Mouse (Mus musculus): Measurements from ENCODE around the gene Apoa2. TPM values are rescaled to one million over a fixed set of nuclear protein-coding genes. Genes with fewer than 3 reads are reported as not detected.

The Apoa2 gene
- 2.0 and 3.7 TPM in 2 replicates for polyA plus RNA-seq (2012; rRNA removed; ENCODE audit: low replicate concordance)

DNA sequence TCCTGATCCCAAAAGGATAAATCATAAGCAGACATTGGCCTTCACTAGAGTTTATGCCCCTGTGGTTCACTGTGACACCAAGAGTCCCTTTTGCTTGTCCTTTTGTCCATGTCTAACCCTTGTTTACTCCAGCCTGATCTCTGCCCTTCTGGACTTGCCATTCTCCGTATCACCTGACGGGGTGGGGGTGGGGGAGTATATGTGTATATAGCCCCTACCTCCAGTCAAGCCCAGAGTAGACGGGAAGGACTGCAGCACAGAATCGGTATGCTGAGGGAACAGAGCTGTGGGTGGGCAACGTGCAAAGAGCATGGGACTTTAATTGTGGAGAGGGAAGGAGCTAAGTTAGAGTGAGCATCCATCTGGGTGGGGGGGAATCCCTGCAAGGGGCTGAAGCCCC is at the start of gene Apoa2:
Apoa2 (plus strand) TSS at position 198 of the 400 bp plus-strand sequence.

GRCm38 (mm10) chr1:171195887-171196397 is 28.9 kb upstream of the Apoa2 start, which contains the start of gene Pcp4l1:
Gene Pcp4l1 (minus strand): TSS chr1:171196268.

DNA sequence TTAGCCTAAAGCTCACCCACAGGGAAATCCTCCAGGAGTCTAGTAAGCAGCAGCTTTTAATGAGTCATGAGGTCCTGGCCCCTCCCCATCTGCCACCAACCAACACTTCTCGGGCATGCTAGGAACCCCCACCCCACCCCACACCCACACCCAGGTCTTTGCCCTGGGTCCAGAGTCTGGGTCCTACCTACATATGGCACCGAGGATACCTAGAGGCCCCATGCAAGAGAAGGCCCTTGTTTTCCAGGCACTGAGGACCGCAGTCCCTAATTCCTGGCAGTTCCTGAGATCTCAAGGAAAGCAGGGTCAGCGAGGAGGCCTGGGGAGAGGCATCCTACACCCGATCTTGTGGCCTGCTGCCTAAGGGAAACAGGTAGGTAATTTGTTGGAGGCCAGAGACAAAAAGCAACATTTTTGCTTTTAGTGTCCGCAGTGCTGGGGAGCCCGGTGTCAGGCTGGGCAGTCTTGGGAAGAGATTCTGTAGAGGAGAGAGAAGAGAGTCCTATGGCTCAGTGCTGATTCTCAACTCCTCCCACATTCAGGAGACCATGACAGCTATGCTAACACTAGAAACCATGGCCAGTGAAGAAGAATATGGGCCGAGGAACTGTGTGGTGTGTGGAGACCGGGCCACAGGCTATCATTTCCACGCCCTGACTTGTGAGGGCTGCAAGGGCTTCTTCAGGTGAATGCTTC is 10.9 kb upstream of the Apoa2 start, which contains the start of gene Nr1i3:
Nr1i3 (plus strand) TSS at position 170 of the 696 bp plus-strand sequence.

DNA sequence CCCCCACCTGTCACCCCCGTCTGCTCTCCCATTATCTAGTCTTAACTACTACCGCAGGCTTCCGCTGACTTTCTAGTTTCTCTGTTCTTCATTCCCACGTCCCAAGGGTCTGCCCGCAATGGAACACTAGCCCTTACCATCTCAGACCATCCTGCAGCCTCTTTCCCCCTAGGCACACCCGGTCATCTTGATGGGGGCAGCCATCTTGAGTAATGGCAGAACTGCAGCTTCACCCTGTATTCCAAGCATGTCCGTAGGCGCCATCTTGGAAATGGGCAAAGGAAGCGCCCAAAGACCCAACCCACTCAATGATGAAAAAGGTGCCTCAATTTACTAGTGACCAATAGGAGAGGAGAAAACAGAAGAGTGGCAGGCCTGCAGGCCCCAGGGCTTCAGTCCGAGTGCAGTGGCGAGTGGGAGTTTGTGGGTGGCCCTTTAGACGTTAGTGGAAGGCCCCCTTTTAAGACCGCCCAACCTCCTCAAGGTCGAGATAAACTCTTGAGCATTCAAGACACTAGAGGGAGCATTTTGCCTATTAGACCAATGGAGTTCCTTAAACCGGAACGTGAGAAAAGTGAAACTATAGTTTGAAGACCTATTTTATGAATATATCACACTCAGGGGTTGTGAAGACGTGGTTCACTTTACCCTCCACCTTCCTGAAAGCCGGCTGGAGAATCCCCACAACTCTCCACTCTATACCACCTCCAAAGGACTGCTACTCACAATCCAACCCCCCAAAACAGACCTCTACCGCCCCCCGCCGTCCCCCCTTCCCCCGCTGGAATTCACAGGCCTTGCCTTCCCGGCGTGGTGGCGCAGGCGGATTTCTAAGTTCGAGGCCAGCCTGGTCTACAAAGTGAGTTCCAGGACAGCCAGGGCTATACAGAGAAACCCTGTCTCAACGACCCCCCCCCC is 2.4 kb upstream of the Apoa2 start, which contains the start of gene Tomm40l:
Tomm40l (minus strand) TSS at position 277 of the 918 bp plus-strand sequence.

DNA sequence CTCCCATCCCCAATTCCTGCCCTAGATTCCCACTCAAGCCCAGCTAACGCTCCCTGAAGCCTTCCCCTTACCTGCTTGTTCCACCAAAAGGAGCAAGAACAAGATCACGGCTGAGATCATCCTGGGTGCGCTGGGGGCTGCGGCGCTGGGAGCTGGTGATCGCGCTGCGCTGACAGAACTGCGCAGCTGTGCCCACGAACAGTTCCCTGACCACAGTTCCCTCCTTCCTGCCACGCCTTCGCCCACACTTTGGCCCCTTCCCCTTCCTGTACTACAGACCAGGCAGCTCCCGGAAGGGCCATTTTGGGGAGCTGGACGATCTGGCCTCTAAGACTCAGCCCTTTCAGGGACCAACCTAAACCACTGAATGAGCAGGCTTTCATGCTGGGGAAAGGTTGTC is 9.3 kb downstream of the Apoa2 start, which contains the start of gene Fcer1g:
Fcer1g (minus strand) TSS at position 240 of the 400 bp plus-strand sequence.

DNA sequence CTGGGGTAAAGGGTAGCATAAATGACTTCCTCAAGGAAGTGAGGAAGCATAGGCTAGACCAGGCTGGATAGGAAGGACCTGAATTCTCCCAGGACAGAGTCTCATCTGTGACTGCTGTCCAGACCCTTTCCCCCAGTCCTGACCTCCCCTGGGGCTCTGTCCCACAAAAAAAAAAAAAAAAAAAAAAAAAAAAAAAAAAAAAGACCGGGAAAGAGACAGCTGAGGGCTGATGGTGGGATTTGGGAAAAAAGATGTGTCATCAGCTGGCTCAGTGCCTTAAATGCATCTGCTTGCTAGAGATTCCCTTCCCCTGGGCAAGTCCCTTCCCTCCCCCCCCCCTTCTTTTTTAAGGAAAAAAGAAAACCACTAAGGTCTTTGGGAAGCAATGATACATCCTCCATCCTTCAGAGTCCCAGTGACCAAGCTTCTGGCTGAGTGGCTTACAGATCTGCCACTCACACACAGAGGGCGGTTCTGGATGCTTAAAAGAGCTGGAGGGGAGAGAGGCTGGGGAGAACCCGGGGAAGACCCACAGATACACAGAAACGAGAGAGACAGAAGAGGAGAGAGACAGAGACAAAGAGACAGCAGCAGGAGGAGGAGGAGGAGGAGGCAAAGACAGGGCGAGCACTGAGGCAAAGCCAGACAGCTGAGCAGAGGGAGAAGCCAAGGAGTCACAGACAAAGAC is 25.2 kb downstream of the Apoa2 start, which contains the start of gene Adamts4:
Adamts4 (plus strand) TSS at position 509 of the 688 bp plus-strand sequence.

DNA sequence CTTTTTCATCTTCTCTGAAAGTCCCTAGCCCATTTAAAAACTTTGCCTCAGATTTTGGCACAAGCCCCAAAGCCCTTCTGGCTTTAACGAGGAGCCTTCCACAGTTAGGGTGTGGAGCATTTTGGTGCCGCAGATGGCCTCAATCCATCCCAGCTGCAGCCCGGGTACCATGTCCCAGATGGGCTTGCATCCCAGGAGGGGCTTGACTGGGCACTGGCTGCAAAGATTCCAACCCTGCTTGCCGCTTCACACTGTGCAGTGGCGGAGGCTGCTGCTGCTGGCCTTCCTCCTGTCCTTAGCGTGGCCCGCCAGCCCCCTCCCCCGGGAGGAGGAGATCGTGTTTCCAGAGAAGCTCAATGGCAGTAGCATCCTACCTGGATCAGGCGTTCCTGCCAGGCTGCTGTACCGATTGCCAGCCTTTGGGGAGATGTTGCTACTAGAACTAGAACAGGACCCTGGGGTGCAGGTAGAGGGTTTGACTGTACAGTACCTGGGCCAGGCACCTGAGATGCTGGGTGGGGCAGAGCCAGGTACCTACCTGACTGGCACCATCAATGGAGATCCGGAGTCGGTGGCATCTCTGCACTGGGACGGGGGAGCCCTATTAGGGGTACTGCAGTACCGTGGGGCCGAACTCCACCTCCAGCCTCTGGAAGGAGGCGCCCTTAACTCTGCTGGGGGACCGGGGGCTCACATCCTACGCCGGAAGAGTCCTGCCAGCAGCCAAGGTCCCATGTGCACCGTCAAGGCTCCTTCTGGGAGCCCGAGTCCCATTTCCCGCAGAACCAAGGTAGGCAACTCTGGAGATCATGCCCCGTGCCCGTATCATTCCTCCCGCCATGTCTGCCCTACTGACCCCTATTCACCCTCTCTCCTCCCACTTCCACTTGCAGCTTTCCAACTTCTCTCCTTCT is 26.1 kb downstream of the Apoa2 start, which contains the start of gene Ndufs2:
Ndufs2 (minus strand) TSS at position 709 of the 914 bp plus-strand sequence.

DNA sequence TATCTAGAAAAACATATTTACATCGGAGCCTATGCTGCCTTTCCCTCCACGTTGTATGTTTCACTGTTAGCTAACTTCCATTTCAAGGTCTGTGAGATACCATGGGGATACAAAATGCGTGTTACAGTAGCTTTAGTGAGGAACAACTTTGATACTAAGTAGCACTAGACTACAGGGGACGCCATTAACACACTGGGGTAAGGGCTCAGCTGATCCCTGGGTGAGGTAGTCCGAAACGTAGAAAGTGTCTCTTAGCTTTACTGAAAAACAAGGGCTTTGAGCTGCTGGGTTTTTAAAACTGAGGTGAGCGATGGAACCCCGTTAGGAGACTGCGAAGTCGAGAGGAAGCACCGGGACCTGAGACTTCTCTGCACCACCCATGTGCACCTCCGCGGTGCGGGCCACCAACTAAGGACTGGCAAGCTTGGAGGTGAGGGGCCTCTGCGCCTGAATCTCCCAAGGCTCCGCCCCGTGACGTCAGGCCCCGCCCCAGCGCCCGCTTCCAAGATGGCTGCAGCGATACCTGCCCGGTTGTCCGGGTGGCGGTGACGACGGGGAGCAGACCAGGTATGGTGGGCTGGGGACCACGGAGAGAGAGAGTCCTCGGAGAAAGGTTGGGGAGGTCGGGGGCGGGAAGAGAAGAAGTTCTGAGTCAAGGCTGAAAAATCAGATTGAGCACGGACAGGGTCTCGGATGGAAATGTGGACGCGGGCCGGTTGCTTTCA is 45.2 kb downstream of the Apoa2 start, which contains the start of gene B4galt3:
B4galt3 (plus strand) TSS at position 481 of the 725 bp plus-strand sequence.

Other genes with a start within 250 kb of the Apoa2 start
- 1.7 and 2.1 TPM in 2 replicates for gene Fcgr2b, start 248.5 kb upstream of the Apoa2 start, polyA plus RNA-seq (2012; rRNA removed; ENCODE audit: low replicate concordance)
- 1.2 and 2.6 TPM in 2 replicates for gene Fcgr4, start 206.1 kb upstream of the Apoa2 start, polyA plus RNA-seq (2012; rRNA removed; ENCODE audit: low replicate concordance)
- gene Fcgr3, start 160.1 kb upstream of the Apoa2 start, polyA plus RNA-seq (2012; rRNA removed; ENCODE audit: low replicate concordance): 2.3 and 4.7 TPM in 2 replicates
- gene Cfap126, start 111.1 kb upstream of the Apoa2 start, polyA plus RNA-seq (2012; rRNA removed; ENCODE audit: low replicate concordance): 0.90 and 4.3 TPM in 2 replicates
- gene Sdhc, start 74.5 kb upstream of the Apoa2 start, polyA plus RNA-seq (2012; rRNA removed; ENCODE audit: low replicate concordance): 189 and 291 TPM in 2 replicates
- gene Mpz, start 74.3 kb upstream of the Apoa2 start, polyA plus RNA-seq (2012; rRNA removed; ENCODE audit: low replicate concordance): 0.25 and 0.82 TPM in 2 replicates
- 27.8 and 42.5 TPM in 2 replicates for gene Pcp4l1, start 28.8 kb upstream of the Apoa2 start, polyA plus RNA-seq (2012; rRNA removed; ENCODE audit: low replicate concordance)
- gene Nr1i3, start 11.1 kb upstream of the Apoa2 start, polyA plus RNA-seq (2012; rRNA removed; ENCODE audit: low replicate concordance): 41.3 and 48.7 TPM in 2 replicates
- 26.9 and 29.4 TPM in 2 replicates for gene Tomm40l, start 2.5 kb upstream of the Apoa2 start, polyA plus RNA-seq (2012; rRNA removed; ENCODE audit: low replicate concordance)
- gene Fcer1g, start 9.3 kb downstream of the Apoa2 start, polyA plus RNA-seq (2012; rRNA removed; ENCODE audit: low replicate concordance): 24.2 and 71.8 TPM in 2 replicates
- gene Adamts4, start 25.4 kb downstream of the Apoa2 start, polyA plus RNA-seq (2012; rRNA removed; ENCODE audit: low replicate concordance): 1.6 and 1.8 TPM in 2 replicates
- 127 and 139 TPM in 2 replicates for gene Ndufs2, start 26.3 kb downstream of the Apoa2 start, polyA plus RNA-seq (2012; rRNA removed; ENCODE audit: low replicate concordance)
- 86.3 and 126 TPM in 2 replicates for gene B4galt3, start 45.3 kb downstream of the Apoa2 start, polyA plus RNA-seq (2012; rRNA removed; ENCODE audit: low replicate concordance)
- gene Ppox, start 56.1 kb downstream of the Apoa2 start, polyA plus RNA-seq (2012; rRNA removed; ENCODE audit: low replicate concordance): 26.6 and 36.8 TPM in 2 replicates
- gene Usp21, start 62.9 kb downstream of the Apoa2 start, polyA plus RNA-seq (2012; rRNA removed; ENCODE audit: low replicate concordance): 30.2 and 30.4 TPM in 2 replicates
- 10.2 and 10.3 TPM in 2 replicates for gene Ufc1, start 70.0 kb downstream of the Apoa2 start, polyA plus RNA-seq (2012; rRNA removed; ENCODE audit: low replicate concordance)
- 23.2 and 33.7 TPM in 2 replicates for gene Dedd, start 104.1 kb downstream of the Apoa2 start, polyA plus RNA-seq (2012; rRNA removed; ENCODE audit: low replicate concordance)
- 60.9 and 66.1 TPM in 2 replicates for gene Nit1, start 120.6 kb downstream of the Apoa2 start, polyA plus RNA-seq (2012; rRNA removed; ENCODE audit: low replicate concordance)
- gene Pfdn2, start 120.6 kb downstream of the Apoa2 start, polyA plus RNA-seq (2012; rRNA removed; ENCODE audit: low replicate concordance): 1.4 and 1.5 TPM in 2 replicates
- 0.37 and 0.47 TPM in 2 replicates for gene Klhdc9, start 135.7 kb downstream of the Apoa2 start, polyA plus RNA-seq (2012; rRNA removed; ENCODE audit: low replicate concordance)
- 0.15 and 1.1 TPM in 2 replicates for gene Nectin4, start 145.0 kb downstream of the Apoa2 start, polyA plus RNA-seq (2012; rRNA removed; ENCODE audit: low replicate concordance)
- 3.3 and 4.2 TPM in 2 replicates for gene Arhgap30, start 163.9 kb downstream of the Apoa2 start, polyA plus RNA-seq (2012; rRNA removed; ENCODE audit: low replicate concordance)
- 58.8 and 75.3 TPM in 2 replicates for gene Usf1, start 186.3 kb downstream of the Apoa2 start, polyA plus RNA-seq (2012; rRNA removed; ENCODE audit: low replicate concordance)
- gene Tstd1, start 193.8 kb downstream of the Apoa2 start, polyA plus RNA-seq (2012; rRNA removed; ENCODE audit: low replicate concordance): 97.3 and 129 TPM in 2 replicates
- 49.6 and 100 TPM in 2 replicates for gene F11r, start 212.5 kb downstream of the Apoa2 start, polyA plus RNA-seq (2012; rRNA removed; ENCODE audit: low replicate concordance)

Data from duodenum, adult 2 months (tissue).